Mouse (Mus musculus) cerebellum, postnatal 14 days (tissue): ENCODE measurements around the gene Gm5767.
"Not testable (repeated sequence)": the region's sequence is repeated elsewhere in the genome, so short reads cannot be mapped to it uniquely, and the experiment has no call there.

Source experiments
- DNase-seq, 2 experiments: peaks; one replicate each; pipeline ENCODE4 v3.0.0; 2021; ENCODE audit warnings: mixed read lengths in 2 of 2

Gm5767 gene

GRCm38 (mm10) chr16:8715513-8716080 lies 35.0 kb downstream of the Gm5767 start:
- no peak for DNase-seq

DNA sequence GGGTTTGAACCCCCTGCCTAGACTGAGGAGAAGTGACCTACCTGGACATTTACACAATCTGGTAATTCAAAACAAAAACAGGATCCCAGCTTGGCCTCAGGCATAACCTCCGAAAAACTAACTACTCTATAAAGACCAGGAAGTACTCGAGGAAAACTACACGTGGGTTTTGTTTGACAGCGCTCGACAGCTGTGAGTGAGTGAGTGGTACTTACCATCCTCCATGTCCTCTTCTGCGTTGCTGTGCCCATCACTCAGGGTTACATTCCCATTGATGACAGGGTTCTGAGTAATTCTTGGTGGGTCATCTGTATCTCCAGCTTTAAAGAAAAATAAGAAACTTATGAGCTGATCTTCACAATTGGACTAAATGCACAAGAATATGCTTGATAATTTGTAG lies 35.7 kb downstream of the Gm5767 start:
- DNase-seq, result no peak

DNA sequence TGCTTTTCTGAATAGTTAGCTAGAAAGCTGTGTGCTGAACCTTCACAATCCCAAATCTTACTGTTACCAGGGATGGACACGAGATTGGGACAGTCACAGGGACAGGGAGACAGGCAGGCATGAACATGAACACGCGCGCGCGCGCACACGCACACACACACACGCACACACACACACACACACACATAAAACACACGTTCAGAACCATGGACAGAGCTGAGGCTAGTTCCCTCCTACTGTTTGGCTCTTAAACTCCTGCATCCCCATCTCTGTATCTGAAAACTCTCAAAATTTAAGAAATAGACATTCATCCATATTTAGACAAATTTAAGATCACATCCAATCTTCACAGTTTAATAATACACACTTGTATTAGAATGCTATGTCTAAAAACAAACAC lies 37.2 kb downstream of the Gm5767 start:
- DNase-seq, result no peak

DNA sequence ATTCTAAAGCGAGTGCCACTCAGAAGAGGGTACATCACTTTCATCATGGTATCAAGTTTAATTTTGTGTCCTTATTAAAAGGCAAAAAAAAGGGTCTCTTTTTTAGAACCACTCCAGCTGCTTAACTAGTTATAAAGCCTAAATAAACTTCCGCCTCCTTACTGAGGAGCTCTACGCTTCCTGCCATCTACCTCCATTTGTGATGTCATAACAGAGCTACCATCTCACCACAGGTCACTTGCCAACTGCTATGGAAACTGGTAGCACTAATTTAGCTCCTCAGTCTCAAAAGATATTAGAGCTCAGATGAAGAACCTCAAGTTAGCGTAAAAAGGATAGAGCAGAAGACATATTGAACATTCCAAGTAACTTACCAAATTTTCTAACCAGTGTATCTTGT lies 39.9 kb downstream of the Gm5767 start:
- DNase-seq, result no peak

DNA sequence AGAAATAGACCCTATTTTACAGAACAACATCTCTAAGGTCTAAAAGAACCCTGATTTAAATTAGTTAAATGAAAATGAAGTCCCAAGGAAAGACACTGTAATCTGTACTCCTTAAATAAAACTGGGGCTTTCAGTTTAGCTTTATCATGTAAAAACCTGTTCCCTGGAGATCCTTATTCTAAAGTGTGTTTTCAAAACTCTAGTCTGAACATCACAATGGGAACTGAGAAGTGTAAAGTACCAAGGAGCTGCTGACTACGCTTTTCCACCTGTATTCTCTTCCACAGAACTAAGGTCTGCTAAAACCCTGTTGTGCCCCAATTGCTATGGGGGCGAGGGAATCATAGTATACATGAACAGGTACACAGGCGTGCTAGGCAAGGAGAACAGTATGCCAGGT lies 43.5 kb downstream of the Gm5767 start:
- DNase-seq, result no peak

- DNase-seq, result no peak
Observed at GRCm38 (mm10) chr16:8725807-8726206, 45.2 kb downstream of the Gm5767 start.

GRCm38 (mm10) chr16:8728111-8728748 lies 47.7 kb downstream of the Gm5767 start:
- no peak for DNase-seq

DNA sequence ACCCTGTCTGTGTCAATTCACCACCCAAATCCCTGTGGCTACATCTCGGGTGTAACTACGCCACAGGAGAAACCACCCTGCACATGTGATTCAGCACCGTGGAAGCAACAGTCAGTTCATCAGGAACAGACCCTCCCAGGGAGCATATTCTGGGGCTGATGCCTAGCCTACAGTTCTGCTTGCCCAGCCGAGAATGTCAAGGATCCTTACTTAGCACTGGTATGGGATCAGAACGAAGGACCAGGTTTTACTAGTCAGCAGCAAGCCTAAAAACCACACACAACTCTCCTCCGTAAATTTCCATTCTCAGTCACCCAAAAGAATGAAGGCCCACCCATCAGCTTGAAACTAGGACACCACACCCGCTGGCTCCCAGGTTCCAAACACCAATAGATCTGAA lies 51.1 kb downstream of the Gm5767 start:
- no peak for DNase-seq

GRCm38 (mm10) chr16:8732450-8732849 lies 51.9 kb downstream of the Gm5767 start:
- DNase-seq, result not testable (repeated sequence)
